Mouse (Mus musculus) MN1 (cell line): Measurements from ENCODE around the gene Chrna5.

Experiments
- DNase-seq: peaks from one replicate; pipeline ENCODE4 v3.0.0-alpha.2; 2016; ENCODE audit warnings: low spot score

The Chrna5 gene

DNA sequence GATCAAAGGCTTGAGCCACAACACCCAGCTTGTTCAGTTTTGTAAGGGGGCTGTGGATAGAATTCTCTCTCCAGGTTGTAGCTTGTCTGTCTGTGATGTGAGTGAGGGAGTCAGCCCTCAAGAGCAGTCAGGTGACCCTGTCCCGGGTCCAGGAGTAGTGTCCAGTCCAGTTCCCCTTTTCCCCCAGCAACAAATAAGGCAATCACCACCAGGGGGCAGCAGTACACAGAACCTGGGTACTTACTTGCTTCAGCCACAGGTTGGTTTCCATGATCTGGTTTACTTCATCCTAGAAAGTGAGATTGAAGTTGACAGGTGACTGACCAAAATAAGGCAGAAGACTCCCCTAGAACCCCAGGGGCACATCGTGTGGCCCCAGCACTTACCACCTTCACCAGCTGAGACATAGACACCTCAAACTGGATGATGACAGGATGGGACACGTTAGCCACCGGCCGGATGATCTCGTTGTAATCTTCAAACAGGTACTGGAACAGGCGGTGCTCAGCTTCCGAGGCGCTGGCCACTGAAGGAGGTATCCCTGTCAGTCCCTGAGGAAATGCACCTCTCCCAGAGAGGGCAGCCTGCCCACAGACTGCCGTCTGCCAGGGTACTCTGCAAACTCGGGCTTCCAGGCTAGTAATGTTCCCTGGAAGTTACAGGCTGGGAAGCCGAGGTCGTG lies 43.4 kb downstream of the Chrna5 start:
- DNase-seq = peak; percentile 94

DNA sequence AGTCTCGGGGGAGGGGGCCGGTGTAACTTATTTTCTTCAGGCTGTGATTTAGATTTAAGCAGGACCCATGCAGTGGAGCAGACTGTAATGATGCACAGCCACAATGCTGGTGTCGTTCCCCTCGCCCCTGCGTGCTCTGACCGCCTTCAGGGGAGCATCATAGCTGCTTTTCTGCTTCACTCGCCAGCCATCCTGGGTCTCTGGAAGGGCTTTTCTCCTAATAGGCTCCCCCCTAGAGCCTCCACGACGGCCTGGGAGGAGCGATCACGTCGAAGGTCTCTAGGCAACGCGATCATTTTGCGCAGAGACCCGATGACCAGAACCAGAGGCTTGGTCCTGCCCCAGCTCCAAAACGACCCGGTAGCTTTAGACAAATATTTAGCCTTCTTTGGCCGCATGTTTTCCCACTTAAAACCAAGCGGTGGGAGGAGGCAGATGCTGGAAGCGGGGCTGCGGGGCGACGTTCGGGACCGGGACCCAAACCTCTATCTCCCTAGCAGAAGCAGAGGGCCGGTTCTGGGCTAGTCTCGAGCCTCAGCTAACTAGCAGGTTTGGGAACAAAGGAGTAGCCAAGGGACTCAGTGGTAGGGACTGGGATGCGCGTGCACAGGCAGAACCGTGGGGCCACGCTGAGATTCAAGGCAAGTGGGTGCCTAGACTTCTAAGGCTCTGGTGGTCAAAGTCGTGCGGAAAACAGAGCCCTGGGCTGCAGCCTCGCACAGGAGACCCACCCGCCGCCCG lies 45.0 kb downstream of the Chrna5 start:
- DNase-seq = peak; percentile 48

DNA sequence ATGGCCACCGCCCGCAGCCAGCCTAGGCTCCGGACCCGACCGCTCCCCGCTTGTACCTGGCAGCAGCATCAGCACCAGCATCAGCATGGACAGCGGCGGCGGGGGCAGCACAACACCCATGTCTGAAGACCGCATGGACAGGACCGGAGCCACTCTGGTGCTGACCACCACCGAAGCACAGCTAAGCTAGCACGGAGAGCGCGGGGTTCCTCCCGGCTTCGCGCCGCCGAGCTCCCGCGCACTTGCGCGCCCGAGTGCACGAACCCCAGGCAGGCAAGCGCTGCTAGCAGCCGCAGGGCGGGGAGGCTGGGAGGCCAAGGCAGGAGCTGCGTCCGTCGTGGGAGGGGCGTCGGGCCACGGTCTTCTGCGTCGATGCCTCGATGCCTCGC lies 45.6 kb downstream of the Chrna5 start, which contains the start of gene Chrna3:
Gene Chrna3, minus strand, starts transcription at position 288 of the 389 bp plus-strand sequence.
- DNase-seq = peak; percentile 85

DNA sequence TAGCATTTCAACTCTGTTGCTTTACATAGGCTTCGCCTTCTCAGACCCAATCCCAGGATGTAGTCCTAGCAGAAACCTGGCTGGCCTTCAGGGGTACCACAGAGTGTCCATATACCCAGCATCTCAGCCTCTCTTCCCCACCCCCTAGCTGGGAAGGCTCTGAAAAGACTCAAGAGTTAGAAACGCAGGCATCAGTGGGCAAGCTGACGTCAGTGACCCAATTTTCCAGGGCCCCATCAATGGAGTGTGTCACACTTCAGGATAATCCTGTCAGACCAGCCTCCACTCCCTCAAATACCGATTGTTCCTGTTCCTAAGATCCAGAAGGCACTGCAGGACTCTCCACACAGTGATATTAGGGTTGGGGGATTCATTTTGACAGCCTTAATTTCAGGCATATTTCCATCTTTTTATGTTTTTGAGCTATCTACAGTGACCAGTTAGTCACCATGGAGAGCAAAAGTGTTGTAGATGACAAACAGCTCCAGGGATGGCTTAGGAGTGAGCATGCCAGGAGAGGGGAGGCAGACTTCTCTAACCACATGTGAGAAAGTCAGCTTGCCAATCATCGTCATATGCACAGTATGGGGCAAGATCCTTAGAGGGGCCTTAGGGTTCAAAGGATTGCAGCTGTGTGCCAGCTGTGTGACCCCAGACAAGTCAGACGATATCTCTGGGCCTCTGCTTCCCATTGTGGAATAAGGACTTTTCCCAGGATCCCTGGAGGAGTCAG lies 50.9 kb downstream of the Chrna5 start:
- DNase-seq = no peak

DNA sequence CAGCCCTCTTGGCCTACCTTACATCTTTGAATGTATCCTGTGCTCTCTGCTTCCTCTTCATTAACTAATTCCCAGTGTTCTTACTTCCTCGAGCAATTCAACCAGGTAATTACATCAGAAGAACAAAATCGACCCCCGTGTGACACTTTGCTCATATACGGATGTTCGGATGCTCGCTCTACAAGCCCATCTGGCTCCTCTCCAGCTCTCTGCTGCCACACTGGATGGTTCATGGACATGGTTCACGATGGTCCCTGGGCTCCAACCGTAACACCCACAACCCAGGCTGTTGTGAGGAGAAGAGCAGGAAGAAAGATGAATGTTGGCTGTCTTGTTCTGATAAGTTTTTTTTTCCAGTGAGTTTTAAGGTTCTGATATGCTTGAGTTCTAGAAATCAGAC lies 58.3 kb downstream of the Chrna5 start:
- no peak for DNase-seq

DNA sequence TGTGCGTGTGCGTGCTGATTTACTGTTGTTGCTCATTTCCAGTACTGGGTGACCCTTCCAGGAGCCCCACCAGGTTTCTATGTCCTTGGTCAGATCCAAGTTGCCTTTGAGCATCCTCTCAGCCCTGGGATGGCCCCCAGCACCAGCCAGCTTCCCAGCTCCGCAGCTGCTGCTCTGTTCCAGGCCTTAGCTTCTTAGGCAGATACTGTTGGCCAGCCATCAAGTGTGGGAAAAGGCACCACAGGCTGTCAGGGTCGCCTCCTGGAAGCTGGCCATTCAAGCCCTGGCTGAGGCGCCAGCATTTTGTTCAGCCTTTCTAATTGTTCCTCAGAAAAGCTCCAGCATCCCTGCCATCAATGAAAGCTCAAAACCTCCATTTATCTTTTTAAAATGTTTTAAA lies 59.3 kb downstream of the Chrna5 start:
- no peak for DNase-seq

DNA sequence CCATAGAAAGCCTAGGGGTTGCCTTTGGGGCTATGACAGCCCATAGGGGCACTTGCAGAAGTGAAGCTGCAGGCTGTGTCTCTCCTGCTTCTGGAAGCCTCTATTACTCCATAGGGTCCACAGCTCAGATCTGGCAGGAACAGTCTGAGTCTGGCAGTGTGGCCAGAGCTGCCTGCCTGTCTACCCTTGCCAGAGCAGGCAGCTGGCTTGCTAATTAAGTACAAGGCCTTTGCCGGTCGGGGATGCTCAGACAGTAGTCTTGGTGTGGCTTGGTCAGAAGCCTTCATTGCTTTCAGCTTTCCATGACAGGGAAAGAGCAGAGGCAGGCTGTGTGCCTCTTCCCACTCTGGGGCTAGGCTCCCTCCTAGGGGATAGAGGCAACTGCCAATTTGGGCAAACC lies 60.7 kb downstream of the Chrna5 start:
- DNase-seq = peak; percentile 57

DNA sequence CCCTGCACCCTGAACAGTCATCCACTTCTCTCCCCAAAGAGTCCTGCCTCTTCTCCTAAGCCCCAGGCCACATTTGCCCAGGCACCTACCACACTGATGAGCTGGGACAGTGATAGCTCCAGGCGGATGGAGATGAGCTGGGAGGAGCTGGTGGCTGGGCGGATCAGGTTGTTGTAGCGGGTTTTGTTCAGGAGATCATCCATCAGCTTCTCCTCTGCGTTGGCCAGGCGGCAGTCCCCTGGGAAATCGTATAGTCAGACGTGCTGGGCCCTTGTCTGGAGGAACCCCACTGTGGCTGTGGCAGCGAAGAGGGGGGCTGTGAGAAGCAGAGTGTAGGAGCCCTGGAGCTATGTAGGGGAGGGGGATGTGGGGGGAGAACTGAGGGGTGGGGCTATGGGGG lies 63.0 kb downstream of the Chrna5 start:
- no peak for DNase-seq

DNA sequence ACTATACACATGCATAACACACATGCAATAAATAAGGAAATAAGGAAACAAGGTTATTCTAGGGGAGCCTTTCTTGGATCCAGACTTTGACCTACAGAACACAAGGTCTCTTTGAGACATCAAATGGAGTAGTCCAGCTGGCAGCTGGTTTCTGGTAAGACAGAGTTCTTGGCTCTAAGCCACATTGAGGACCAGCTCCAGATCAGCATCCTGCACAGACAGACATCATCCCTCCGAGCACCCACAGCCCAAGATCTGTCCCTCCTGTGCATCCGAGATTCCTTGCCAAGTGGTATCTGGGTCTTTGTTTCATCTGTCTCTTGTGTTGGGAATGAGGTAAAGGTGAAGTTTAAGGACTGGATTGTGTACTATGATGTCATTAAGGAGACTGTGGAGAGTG lies 64.3 kb downstream of the Chrna5 start:
- DNase-seq = peak; percentile 47

DNA sequence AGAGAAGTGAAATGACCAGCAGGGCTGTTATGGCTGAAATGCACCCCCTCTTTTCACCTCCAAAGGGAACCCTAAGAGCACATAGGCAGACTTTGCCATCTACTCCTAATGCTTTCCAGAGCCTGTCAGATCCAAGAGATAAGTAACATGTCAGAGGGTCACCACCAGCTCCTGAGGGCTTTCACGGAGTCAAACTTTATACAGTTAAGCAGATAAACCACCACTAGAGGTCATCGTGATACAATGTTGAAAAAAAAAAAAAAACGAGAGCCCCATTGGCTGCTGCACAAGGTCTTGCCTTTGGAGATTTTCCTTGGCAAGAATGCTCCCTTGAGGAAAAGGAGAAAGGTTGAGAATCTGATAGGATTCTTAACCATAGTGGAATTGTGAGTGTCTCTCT lies 66.1 kb downstream of the Chrna5 start:
- DNase-seq = peak; percentile 58

DNA sequence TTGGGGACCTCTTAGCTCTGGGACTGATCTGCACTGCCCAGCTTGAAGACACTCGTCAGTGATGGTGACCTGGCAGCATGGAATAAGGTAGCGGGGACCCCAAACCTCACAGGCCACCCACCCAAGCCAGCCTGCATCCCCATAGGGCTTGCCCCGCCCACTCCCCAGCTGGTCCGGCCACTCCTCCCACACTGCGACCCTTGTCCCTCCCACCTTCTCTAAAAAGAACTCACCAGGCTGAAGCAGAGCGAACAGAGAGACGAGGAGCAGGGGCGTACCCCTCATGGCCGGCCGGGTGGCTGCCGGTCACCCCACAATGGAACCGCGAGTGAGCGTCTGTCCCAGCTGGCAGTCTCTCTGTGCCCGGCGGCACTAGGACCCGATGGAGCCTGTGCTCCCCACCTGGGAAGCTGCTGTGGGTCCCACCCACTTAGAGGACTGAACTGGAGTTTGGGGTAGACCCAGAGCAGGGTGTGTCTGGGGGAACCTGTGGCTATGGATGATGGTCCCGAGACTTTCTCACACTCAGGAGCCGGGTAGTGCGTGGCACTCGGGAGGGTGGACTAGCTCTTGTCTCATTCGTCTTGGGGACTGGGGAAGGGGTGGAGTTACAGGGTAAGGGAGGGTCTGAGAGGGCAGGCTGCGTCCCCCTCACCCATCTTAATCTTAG lies 67.7 kb downstream of the Chrna5 start, which contains the start of gene Chrnb4:
Gene Chrnb4, minus strand, starts transcription at position 569 of the 670 bp plus-strand sequence.
- DNase-seq = no peak

DNA sequence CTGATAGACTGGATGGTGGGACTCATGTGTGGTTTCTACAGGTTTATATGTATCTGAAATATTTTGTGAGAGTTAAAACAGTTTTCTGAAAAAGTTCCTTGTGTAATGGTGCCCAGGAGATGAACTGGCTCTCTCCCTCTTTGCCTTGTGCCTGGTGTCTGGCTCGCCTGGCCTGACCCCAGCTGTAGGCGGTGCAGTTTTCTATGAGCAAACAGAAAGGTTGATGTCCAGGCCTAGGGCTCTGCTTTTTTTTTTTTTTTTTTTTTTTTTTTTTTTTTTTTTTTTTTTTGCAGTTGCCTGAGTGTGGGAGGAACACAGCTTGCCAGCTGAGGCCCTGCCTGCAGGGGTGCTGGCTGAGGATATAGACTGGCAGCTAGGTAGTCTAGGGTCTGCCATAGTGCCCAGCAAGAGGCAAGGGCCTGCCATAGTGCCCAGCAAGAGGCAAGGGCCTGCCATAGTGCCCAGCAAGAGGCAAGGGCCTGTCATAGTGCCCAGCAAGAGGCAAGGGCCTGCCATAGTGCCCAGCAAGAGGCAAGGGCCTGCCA lies 74.8 kb downstream of the Chrna5 start:
- peak; percentile 52 for DNase-seq
